Mouse (Mus musculus): ENCODE data around the gene Tnni3k. TPM values are rescaled to one million over a fixed set of nuclear protein-coding genes. Genes with fewer than 3 reads are reported as not detected.

Gene Tnni3k
- total and polyA plus RNA-seq, 2 experiments from 2014 or later, result 99.9 to 101 TPM

DNA sequence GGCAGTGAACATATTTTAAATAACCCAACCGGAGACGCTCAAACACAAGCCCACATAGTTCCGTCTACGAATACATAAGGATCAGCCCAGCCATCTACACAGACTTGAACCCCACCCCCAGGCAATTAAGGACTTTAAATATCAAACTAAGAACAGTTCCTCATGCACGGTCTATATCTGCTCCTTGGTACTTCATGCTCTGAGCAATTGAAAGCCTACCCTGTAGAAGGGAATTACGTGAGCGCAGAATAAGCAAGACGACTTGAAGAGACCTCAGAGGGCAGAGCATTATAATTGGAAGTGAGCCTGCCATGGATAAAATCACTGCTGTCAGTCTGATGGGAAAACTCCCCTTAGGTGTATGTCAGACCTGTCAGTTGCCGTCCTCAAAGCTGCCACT lies 268.9 kb downstream of the Tnni3k start:
- ATAC-seq (ENCODE audit: insufficient read depth, low read depth) (no peak), DNase-seq (ENCODE audit: low spot score) (no peak)
- Histone ChIP-seq H3K4me1 (ENCODE audit: control insufficient read depth, insufficient read depth) (no peaks in the 10 kb centered on the region), H3K9me3 (replicated peaks; ENCODE audit: control insufficient read depth, low read length) (no peaks in the 10 kb centered on the region), H3K27ac (ENCODE audit: low read depth) (no peak overlapping the region), H3K36me3 (replicated peaks; ENCODE audit: control insufficient read depth, insufficient read depth, low read length) (peaks cover 27% of the 10 kb centered on the region; the same call in 1 of the 2 replicates), H3K4me3 (ENCODE audit: low read depth, low read length) (no peak overlapping the region), H3K27me3 (ENCODE audit: control insufficient read depth, insufficient read depth, low read length) (no peaks in the 10 kb centered on the region), H3K9ac (replicated peaks; ENCODE audit: low read depth, low read length) (no peak overlapping the region), H3K4me2 (ENCODE audit: low read depth, low read length) (no peak overlapping the region)
- WGBS, result 89% methylated on average over 9 of the region's 9 CpGs
- TF ChIP-seq EP300 (IDR thresholded peaks at IDR 0.05; ENCODE audit: low read depth) (no peak), CTCF (IDR thresholded peaks at IDR 0.05; ENCODE audit: low read depth) (no peak)

DNA sequence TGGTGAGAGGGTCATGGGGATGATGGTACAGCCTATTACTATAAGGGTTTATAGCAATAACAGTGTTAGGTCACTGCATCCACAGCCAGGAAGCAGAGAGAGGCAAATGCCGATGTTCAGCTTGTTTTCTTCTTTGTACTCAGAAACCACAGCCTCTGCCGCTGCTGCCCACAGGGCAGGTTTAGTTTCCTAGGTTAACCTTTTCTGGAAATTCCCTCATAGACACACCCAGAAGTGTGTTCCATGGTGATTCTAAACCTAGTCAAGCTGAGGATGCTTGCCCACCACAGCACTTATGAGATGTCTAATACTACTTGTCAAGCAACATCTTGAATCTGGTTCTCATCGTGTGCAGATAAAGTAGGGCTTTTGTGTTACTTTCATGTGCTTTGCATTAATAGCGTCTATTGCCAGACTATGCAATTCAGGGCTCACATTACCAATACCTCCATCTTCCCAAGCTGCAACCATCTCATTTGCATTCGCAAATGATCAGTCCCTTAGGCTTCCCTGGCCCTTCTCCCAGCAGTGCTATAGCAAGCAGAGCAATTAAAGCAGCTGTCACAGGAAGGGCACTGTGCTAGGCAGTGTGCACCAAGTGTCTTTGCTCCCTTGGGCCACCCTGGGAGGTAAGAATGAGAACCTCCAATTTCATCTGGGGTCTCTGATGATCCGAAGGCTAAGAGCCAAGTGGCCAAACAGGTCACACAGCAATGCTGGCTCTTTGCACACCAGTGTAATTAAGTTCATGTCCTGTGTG lies 276.2 kb downstream of the Tnni3k start:
- Histone ChIP-seq H3K27me3 (ENCODE audit: control insufficient read depth, insufficient read depth, low read length) (no peaks in the 10 kb centered on the region), H3K9me3 (replicated peaks; ENCODE audit: control insufficient read depth, low read length) (no peaks in the 10 kb centered on the region), H3K4me1 (ENCODE audit: control insufficient read depth, insufficient read depth) (no peaks in the 10 kb centered on the region), H3K27ac (ENCODE audit: low read depth) (no peak overlapping the region), H3K9ac (replicated peaks; ENCODE audit: low read depth, low read length) (no peak overlapping the region), H3K4me3 (ENCODE audit: low read depth, low read length) (no peak overlapping the region), H3K36me3 (replicated peaks; ENCODE audit: control insufficient read depth, insufficient read depth, low read length) (peaks cover 4% of the 10 kb centered on the region), H3K4me2 (ENCODE audit: low read depth, low read length) (no peak overlapping the region)
- TF ChIP-seq EP300 (IDR thresholded peaks at IDR 0.05; ENCODE audit: low read depth) (no peak), CTCF (IDR thresholded peaks at IDR 0.05; ENCODE audit: low read depth) (no peak)
- ATAC-seq (ENCODE audit: insufficient read depth, low read depth), result no peak
- DNase-seq (ENCODE audit: low spot score), result no peak
- 80% methylated on average over 6 of the region's 6 CpGs for WGBS

DNA sequence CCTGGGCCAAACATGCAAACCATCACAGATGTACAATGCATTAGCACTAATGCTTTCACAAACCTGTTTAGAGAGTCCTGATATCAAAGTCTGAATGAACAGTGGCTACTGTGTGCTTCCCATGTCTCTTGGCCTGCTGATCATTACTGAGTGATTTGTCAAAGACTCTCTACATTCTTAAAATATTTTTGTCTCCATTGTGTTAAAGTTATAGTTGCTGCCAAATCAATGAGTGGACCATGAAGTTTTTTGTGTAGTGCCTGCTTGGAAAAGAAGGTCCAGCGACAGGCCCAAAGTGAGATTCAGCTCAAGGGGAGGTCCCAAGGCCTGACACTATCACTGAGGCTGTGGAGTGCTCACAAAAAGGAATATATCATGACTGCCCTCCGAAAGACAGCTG lies 283.6 kb downstream of the Tnni3k start:
- Histone ChIP-seq H3K4me3 (ENCODE audit: low read depth, low read length) (no peak overlapping the region), H3K36me3 (replicated peaks; ENCODE audit: control insufficient read depth, insufficient read depth, low read length) (no peaks in the 10 kb centered on the region), H3K27me3 (ENCODE audit: control insufficient read depth, insufficient read depth, low read length) (no peaks in the 10 kb centered on the region), H3K4me2 (ENCODE audit: low read depth, low read length) (no peak overlapping the region), H3K9me3 (replicated peaks; ENCODE audit: control insufficient read depth, low read length) (no peaks in the 10 kb centered on the region), H3K27ac (ENCODE audit: low read depth) (no peak overlapping the region), H3K4me1 (ENCODE audit: control insufficient read depth, insufficient read depth) (no peaks in the 10 kb centered on the region), H3K9ac (replicated peaks; ENCODE audit: low read depth, low read length) (no peak overlapping the region)
- 82% methylated on average over 2 of the region's 2 CpGs for WGBS
- no peak for DNase-seq (ENCODE audit: low spot score)
- no peak for ATAC-seq (ENCODE audit: insufficient read depth, low read depth)
- TF ChIP-seq CTCF (IDR thresholded peaks at IDR 0.05; ENCODE audit: low read depth) (no peak), EP300 (IDR thresholded peaks at IDR 0.05; ENCODE audit: low read depth) (no peak)

DNA sequence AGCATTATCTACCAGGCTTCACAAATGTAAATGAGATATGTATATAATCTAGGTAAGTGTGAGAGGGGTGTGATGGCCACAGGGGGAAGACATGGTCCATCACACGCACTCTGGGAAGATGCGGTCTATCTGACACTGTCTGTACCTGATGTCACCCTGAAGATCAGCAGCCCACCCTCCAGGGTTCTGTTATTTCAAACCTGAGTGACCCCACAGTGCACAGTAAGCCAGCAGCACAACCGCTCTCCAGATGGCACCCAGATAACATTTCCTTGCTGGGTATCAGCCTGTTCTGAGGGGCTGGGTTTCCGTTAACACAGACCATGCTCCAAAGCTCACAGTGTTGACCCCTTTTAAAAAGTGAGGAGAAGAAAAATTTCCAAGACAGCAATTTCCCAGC lies 288.9 kb downstream of the Tnni3k start:
- H3K4me1 ChIP-seq (ENCODE audit: control insufficient read depth, insufficient read depth), result no peaks in the 10 kb centered on the region
- no peaks in the 10 kb centered on the region for H3K27me3 ChIP-seq (ENCODE audit: control insufficient read depth, insufficient read depth, low read length)
- no peak for TF ChIP-seq CTCF (IDR thresholded peaks at IDR 0.05; ENCODE audit: low read depth)
- TF ChIP-seq EP300 (IDR thresholded peaks at IDR 0.05; ENCODE audit: low read depth), result no peak
- no peak overlapping the region for H3K4me3 ChIP-seq (ENCODE audit: low read depth, low read length)
- H3K4me2 ChIP-seq (ENCODE audit: low read depth, low read length), result no peak overlapping the region
- ATAC-seq (ENCODE audit: insufficient read depth, low read depth), result no peak
- H3K27ac ChIP-seq (ENCODE audit: low read depth), result no peak overlapping the region
- DNase-seq (ENCODE audit: low spot score), result no peak
- no peak overlapping the region for H3K9ac ChIP-seq (replicated peaks; ENCODE audit: low read depth, low read length)
- no peaks in the 10 kb centered on the region for H3K36me3 ChIP-seq (replicated peaks; ENCODE audit: control insufficient read depth, insufficient read depth, low read length)
- no peaks in the 10 kb centered on the region for H3K9me3 ChIP-seq (replicated peaks; ENCODE audit: control insufficient read depth, low read length)
- 83% methylated on average over 4 of the region's 4 CpGs for WGBS

- no peak for ATAC-seq (ENCODE audit: insufficient read depth, low read depth)
- Histone ChIP-seq H3K4me1 (ENCODE audit: control insufficient read depth, insufficient read depth) (no peaks in the 10 kb centered on the region), H3K27ac (ENCODE audit: low read depth) (no peak overlapping the region), H3K4me3 (ENCODE audit: low read depth, low read length) (no peak overlapping the region), H3K9ac (replicated peaks; ENCODE audit: low read depth, low read length) (no peak overlapping the region), H3K9me3 (replicated peaks; ENCODE audit: control insufficient read depth, low read length) (no peaks in the 10 kb centered on the region), H3K36me3 (replicated peaks; ENCODE audit: control insufficient read depth, insufficient read depth, low read length) (no peaks in the 10 kb centered on the region), H3K4me2 (ENCODE audit: low read depth, low read length) (no peak overlapping the region), H3K27me3 (ENCODE audit: control insufficient read depth, insufficient read depth, low read length) (no peaks in the 10 kb centered on the region)
- 75% methylated on average over 7 of the region's 7 CpGs for WGBS
- no peak for TF ChIP-seq CTCF (IDR thresholded peaks at IDR 0.05; ENCODE audit: low read depth)
- no peak for TF ChIP-seq EP300 (IDR thresholded peaks at IDR 0.05; ENCODE audit: low read depth)
- DNase-seq (ENCODE audit: low spot score), result no peak
Observed at GRCm38 (mm10) chr3:154764115-154764514, 291.1 kb downstream of the Tnni3k start.

DNA sequence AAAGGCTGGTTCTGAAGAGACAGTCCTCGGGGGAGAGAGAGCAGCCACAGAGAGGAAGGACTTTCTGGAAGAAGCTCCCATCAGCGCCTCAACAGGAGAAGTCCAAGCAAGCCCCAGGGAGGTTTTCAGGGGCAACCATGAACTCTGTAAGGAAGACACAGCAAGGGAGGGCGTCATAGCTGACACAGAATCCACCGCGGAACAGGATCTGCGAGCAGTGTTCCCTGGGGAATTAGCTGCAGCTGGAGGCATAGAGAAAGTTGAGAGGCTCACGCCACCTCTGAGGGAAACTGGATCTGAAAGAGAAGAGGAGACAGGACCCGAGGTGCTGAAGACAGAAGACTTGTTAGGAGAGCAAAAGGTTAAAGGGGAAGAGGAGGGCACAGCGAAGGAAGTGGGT lies 291.8 kb downstream of the Tnni3k start:
- no peak overlapping the region for H3K4me3 ChIP-seq (ENCODE audit: low read depth, low read length)
- H3K27me3 ChIP-seq (ENCODE audit: control insufficient read depth, insufficient read depth, low read length), result no peaks in the 10 kb centered on the region
- no peak overlapping the region for H3K9ac ChIP-seq (replicated peaks; ENCODE audit: low read depth, low read length)
- no peaks in the 10 kb centered on the region for H3K9me3 ChIP-seq (replicated peaks; ENCODE audit: control insufficient read depth, low read length)
- no peaks in the 10 kb centered on the region for H3K4me1 ChIP-seq (ENCODE audit: control insufficient read depth, insufficient read depth)
- ATAC-seq (ENCODE audit: insufficient read depth, low read depth) (no peak), DNase-seq (ENCODE audit: low spot score) (no peak)
- no peak overlapping the region for H3K27ac ChIP-seq (ENCODE audit: low read depth)
- no peaks in the 10 kb centered on the region for H3K36me3 ChIP-seq (replicated peaks; ENCODE audit: control insufficient read depth, insufficient read depth, low read length)
- TF ChIP-seq CTCF (IDR thresholded peaks at IDR 0.05; ENCODE audit: low read depth) (no peak), EP300 (IDR thresholded peaks at IDR 0.05; ENCODE audit: low read depth) (no peak)
- 55% methylated on average over 9 of the region's 9 CpGs for WGBS
- no peak overlapping the region for H3K4me2 ChIP-seq (ENCODE audit: low read depth, low read length)

Measured in heart, postnatal 0 days (tissue).